Mouse (Mus musculus): ENCODE results near the gene Cadm1. TPM values are rescaled to one million over a fixed set of nuclear protein-coding genes. Genes with fewer than 3 reads are reported as not detected.
A peak's percentile ranks its signal among the peaks of the same experiment; 100 is the strongest.

Cadm1 gene
- polyA plus RNA-seq, 1 experiment from 2014 or later = 71.6 TPM

DNA sequence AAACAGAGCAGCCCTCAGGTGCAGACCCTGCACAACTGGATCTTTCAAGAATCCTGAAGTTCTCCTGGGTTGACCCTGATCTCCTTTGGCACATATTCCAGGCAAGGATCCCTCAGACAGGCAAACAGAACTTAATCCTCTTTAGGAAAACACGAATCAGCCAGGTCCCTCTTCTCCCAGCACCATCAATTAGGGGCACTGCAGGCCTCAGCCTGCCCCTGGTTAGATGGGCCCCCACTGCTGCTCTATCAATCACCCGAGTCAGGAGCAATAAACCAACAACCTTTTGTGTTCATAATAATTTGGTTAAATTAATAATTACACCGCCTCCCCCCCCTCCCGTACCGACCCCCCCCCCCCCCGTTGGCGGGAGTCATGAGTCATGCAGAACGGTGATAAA lies 308.2 kb downstream of the Cadm1 start:
- H3K27ac ChIP-seq (replicated peaks) = no peak overlapping the region
- no peak for ATAC-seq (ENCODE audit: low FRiP score, low read depth)
- no peak overlapping the region for H3K4me3 ChIP-seq
- 12% methylated on average over 8 of the region's 8 CpGs for WGBS
- H3K36me3 ChIP-seq = no peaks in the 10 kb centered on the region
- H3K27me3 ChIP-seq = peaks cover 25% of the 10 kb centered on the region
- peaks cover 23% of the 10 kb centered on the region for H3K4me1 ChIP-seq
- H3K9ac ChIP-seq (replicated peaks) = no peak overlapping the region
- H3K4me2 ChIP-seq (replicated peaks) = no peak overlapping the region
- no peaks in the 10 kb centered on the region for H3K9me3 ChIP-seq

DNA sequence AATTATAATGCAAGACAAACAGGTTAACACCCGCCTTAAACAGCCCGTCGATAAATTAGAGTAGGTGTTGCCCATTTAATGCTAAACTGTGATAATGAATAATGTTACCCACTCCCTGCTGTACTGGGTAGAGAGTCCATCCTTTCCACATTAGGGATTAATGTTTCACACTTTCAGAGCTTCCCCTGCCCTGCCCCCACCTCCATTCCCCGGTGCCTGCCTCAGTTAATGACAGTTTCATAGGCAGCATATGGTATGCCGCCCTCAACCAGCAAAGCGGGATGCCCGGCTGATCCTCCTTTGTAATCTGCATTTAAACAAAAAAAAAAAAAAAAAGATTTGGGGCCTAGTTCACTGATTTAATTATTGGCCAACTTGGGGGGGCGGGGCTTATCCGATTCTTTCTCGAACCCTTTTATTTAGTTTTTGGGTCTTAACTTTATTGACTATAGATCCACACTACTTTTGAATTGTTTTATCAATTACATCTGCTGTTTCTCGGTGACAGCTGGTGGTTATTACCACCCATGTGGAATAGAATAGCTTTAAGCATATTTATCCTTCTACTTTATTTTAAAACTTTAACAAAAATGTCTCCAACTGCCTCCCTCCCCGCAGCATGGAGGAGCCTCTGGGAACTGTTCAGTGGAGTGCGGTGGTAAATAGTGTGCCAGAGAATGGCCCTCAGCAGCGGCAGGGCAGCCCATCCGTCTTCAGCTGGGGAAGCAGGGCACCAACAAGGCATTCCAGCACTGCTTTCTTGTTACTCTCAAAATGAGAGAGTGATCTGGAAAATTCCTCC lies 309.1 kb downstream of the Cadm1 start:
- H3K9me3 ChIP-seq = no peaks in the 10 kb centered on the region
- no peak overlapping the region for H3K9ac ChIP-seq (replicated peaks)
- H3K4me2 ChIP-seq (replicated peaks) = no peak overlapping the region; the same call in 1 of the 2 replicates
- no peak overlapping the region for H3K27ac ChIP-seq (replicated peaks)
- peaks cover 23% of the 10 kb centered on the region for H3K4me1 ChIP-seq
- WGBS = 18% methylated on average over 15 of the region's 15 CpGs
- no peak overlapping the region for H3K4me3 ChIP-seq
- peaks cover 23% of the 10 kb centered on the region for H3K27me3 ChIP-seq
- peak; percentile 68 for ATAC-seq (ENCODE audit: low FRiP score, low read depth)
- no peaks in the 10 kb centered on the region for H3K36me3 ChIP-seq

DNA sequence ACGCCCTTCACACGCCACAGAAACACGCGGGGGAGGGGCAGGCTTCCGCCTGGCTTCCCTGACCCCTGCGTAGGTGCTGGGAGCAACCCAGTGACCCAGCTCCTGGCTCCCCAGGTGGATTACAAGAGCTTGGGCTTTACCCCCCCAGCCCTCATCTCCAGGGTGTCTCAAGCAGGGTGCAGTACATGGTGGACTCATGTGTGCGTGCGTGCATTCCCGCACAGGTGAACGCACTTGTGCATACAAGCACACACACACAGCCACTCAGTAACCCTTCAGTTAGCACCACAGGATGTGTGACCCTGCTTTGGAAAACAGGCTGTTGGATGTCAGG lies 309.7 kb downstream of the Cadm1 start:
- Histone ChIP-seq H3K36me3 (no peaks in the 10 kb centered on the region), H3K27ac (replicated peaks) (no peak overlapping the region), H3K9ac (replicated peaks) (no peak overlapping the region), H3K4me2 (replicated peaks) (no peak overlapping the region), H3K27me3 (peaks cover 23% of the 10 kb centered on the region), H3K4me3 (no peak overlapping the region), H3K4me1 (peaks cover 23% of the 10 kb centered on the region), H3K9me3 (no peaks in the 10 kb centered on the region)
- ATAC-seq (ENCODE audit: low FRiP score, low read depth) = no peak
- WGBS = 65% methylated on average over 10 of the region's 10 CpGs

DNA sequence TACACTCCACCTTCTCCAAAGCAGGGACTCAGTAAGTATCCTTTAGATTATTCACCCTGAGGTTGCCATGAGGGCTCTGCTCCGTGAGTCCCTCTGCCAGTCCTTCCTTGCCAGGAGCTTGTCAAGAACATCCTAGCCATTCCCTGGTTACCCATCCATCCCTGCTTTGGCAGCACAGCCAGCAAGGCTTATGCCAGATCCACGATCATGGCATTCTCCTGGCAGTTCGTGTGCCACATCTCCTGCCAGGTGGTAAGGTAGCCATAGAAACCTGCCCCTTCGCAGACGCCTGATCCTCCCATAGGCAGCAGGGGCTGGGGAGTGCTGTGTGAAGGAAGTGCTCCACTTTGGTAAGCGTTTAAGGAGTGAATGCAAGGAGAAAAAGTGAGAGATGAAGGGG lies 313.4 kb downstream of the Cadm1 start:
- ATAC-seq (ENCODE audit: low FRiP score, low read depth) = no peak
- H3K4me3 ChIP-seq = no peak overlapping the region
- peaks cover 26% of the 10 kb centered on the region for H3K27me3 ChIP-seq
- 0 out of 2 replicates have a peak, but pooled peaks cover 3% of the 10 kb centered on the region for H3K36me3 ChIP-seq
- no peak overlapping the region for H3K27ac ChIP-seq (replicated peaks)
- 81% methylated on average over 6 of the region's 6 CpGs for WGBS
- no peak overlapping the region for H3K9ac ChIP-seq (replicated peaks)
- no peak overlapping the region for H3K4me2 ChIP-seq (replicated peaks)
- H3K9me3 ChIP-seq = no peaks in the 10 kb centered on the region
- peaks cover 37% of the 10 kb centered on the region for H3K4me1 ChIP-seq

DNA sequence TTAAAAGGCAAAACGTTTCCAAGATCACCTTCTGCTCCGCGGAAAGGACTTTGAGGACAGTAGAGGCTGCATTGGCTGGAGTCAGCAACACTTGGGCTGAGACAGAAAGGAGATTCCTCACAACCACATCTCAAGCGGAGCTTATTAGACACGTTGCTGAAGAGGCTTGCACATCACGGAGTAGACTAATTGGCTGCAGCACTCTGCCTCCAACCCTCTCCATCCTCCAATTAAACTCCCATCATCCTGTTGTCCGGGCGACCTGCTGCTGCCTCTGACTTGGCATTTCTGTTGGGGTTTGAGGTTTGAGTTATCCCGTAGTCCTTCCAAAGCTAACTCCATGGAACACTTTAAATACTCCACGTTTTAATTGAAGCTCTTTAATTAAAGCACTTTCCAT lies 316.3 kb downstream of the Cadm1 start:
- Histone ChIP-seq H3K9me3 (no peaks in the 10 kb centered on the region), H3K36me3 (0 out of 2 replicates have a peak, but pooled peaks cover 3% of the 10 kb centered on the region), H3K4me3 (no peak overlapping the region), H3K27ac (replicated peaks) (no peak overlapping the region), H3K4me1 (peaks cover 39% of the 10 kb centered on the region), H3K9ac (replicated peaks) (no peak overlapping the region), H3K27me3 (peaks cover 9% of the 10 kb centered on the region), H3K4me2 (replicated peaks) (no peak overlapping the region)
- 69% methylated on average over 10 of the region's 10 CpGs for WGBS
- no peak for ATAC-seq (ENCODE audit: low FRiP score, low read depth)

DNA sequence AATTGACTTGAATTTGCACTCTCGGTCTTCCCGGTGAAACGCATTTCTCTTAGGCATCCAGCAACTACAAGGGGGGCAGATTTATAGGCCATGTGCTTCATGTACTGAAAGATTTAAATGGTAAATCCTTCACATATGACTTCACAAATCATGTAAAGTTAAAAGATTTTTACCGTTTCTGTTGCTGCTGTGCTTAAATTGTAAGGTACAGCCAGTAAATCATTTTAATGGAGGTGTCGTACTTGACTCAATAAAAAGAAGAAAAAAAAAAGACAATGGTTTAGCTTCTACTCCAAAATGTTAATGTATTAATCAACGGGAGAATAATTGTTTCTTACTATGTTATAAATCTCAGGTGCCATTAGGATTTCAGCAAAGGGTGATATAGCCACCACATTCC lies 317.0 kb downstream of the Cadm1 start:
- H3K27me3 ChIP-seq = 0 out of 2 replicates have a peak, but pooled peaks cover 3% of the 10 kb centered on the region
- no peak overlapping the region for H3K27ac ChIP-seq (replicated peaks)
- 0 out of 2 replicates have a peak, but pooled peaks cover 3% of the 10 kb centered on the region for H3K36me3 ChIP-seq
- H3K9me3 ChIP-seq = no peaks in the 10 kb centered on the region
- H3K4me1 ChIP-seq = peaks cover 40% of the 10 kb centered on the region
- H3K4me3 ChIP-seq = no peak overlapping the region
- ATAC-seq (ENCODE audit: low FRiP score, low read depth) = no peak
- no peak overlapping the region for H3K4me2 ChIP-seq (replicated peaks)
- no peak overlapping the region for H3K9ac ChIP-seq (replicated peaks)
- WGBS = 85% methylated on average over 6 of the region's 6 CpGs

DNA sequence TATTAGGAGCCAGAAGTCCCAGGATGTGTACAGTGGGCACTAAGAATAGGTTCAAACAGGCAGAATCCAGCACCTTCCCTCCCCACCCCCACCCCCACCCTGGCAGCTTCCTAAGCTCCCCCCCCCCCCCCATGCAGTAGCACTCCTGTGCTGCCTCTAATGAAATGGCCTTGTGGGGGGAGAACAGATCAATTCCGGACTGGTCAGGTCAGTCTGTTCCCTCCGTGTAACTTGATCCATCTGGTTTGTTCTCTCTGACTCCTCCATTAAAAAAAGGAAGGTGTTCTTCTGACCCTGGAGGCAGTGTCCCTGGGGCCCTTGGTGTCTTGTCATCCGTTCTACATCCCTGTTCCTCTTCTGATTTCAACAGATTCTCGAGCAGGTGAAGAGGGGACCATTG lies 317.8 kb downstream of the Cadm1 start:
- 9% methylated on average over 4 of the region's 4 CpGs for WGBS
- Histone ChIP-seq H3K4me1 (peaks cover 39% of the 10 kb centered on the region), H3K9ac (replicated peaks) (no peak overlapping the region), H3K9me3 (no peaks in the 10 kb centered on the region), H3K27ac (replicated peaks) (no peak overlapping the region; the same call in 1 of the 2 replicates), H3K4me2 (replicated peaks) (no peak overlapping the region), H3K27me3 (0 out of 2 replicates have a peak, but pooled peaks cover 3% of the 10 kb centered on the region), H3K4me3 (no peak overlapping the region), H3K36me3 (0 out of 2 replicates have a peak, but pooled peaks cover 3% of the 10 kb centered on the region)
- ATAC-seq (ENCODE audit: low FRiP score, low read depth) = no peak

DNA sequence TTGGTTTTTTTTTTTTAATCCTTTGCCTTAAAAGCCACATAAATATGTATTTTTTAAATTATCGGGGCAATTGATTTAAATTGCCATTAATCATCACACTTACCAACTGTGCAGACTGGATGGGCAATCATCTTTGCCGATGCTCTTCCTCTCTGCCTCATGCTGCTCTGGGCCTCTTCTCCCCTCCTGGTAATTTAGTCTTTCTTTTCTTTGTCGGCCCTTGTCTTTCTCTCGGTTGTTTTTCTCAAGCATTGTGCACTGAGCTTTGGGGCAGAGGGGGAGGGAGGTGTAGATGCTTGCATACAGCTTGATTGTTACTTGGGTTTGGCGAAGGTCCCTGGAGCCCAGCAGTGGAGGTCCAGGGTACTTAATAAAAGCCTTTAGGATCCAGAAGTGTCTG lies 318.8 kb downstream of the Cadm1 start:
- Histone ChIP-seq H3K27ac (replicated peaks) (no peak overlapping the region), H3K4me1 (peaks cover 39% of the 10 kb centered on the region), H3K9ac (replicated peaks) (no peak overlapping the region), H3K9me3 (no peaks in the 10 kb centered on the region), H3K36me3 (0 out of 2 replicates have a peak, but pooled peaks cover 3% of the 10 kb centered on the region), H3K27me3 (0 out of 2 replicates have a peak, but pooled peaks cover 3% of the 10 kb centered on the region), H3K4me2 (replicated peaks) (no peak overlapping the region), H3K4me3 (no peak overlapping the region)
- no peak for ATAC-seq (ENCODE audit: low FRiP score, low read depth)
- 23% methylated on average over 5 of the region's 5 CpGs for WGBS

DNA sequence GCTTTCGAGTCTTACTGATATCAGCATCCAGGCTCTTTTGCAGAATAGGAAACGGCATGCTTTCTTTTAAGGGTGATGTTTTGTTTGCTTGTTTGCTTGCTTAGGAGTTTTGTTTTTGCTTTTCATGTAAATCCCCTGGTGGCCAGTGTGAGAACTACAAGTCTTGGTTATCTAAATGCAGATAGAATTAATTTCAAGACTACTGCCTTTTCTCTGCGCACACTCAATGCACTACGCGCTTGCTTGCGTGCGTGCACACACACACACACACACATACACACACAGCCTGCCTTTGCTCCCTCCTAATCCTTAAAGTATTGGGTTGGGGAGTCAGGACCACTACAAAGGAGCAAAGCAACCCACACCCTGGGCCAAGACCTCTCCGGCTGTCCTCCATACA lies 326.3 kb downstream of the Cadm1 start:
- Histone ChIP-seq H3K4me2 (replicated peaks) (no peak overlapping the region), H3K9ac (replicated peaks) (no peak overlapping the region), H3K27ac (replicated peaks) (no peak overlapping the region), H3K36me3 (peaks cover 5% of the 10 kb centered on the region; the same call in 1 of the 2 replicates), H3K4me3 (no peak overlapping the region), H3K9me3 (no peaks in the 10 kb centered on the region), H3K4me1 (peaks cover 7% of the 10 kb centered on the region; the same call in 1 of the 2 replicates), H3K27me3 (no peaks in the 10 kb centered on the region)
- 77% methylated on average over 8 of the region's 8 CpGs for WGBS
- no peak for ATAC-seq (ENCODE audit: low FRiP score, low read depth)

DNA sequence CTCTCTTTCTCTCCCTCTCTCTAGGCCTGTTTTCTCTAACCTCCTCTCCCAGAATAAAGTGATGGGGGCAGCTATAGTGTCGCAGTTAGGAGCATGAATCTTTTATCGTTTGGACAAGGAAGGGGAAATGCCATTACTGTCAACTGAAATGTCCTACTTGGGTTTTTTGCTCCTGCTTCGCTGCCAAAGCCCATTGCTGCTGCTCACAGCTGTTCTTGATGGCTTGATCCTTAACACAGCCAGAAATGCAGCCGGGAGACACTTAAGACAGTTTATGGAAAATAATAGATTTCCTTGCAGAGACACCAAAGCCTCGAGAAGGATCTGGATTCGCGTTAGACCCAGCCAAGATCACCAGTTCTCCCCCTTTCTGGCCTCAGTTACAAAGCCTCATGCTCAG lies 327.3 kb downstream of the Cadm1 start:
- ATAC-seq (ENCODE audit: low FRiP score, low read depth) = no peak
- Histone ChIP-seq H3K4me2 (replicated peaks) (no peak overlapping the region), H3K36me3 (peaks cover 5% of the 10 kb centered on the region; the same call in 1 of the 2 replicates), H3K4me1 (peaks cover 13% of the 10 kb centered on the region), H3K9ac (replicated peaks) (no peak overlapping the region), H3K27me3 (no peaks in the 10 kb centered on the region), H3K27ac (replicated peaks) (no peak overlapping the region), H3K9me3 (no peaks in the 10 kb centered on the region), H3K4me3 (no peak overlapping the region)
- 85% methylated on average over 7 of the region's 7 CpGs for WGBS

DNA sequence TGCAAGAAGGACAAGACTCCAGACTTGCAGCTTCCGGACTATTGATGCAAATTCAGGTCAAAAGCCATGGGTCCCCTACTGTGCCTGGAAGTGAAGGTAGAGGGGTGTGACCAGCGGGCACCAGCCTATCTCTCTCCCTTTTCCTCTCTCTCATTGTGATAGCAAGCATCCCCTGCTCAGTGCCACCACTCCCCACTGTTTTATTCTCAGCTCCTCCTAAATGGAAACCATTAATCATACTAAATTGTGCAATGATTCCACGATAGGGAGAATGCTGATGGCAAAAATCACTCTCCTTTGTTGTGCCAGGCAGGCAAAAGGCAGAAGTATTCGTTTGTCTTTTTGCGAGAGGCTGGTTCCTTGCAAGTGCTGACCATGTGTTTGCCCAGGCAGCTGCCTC lies 328.2 kb downstream of the Cadm1 start:
- Histone ChIP-seq H3K4me2 (replicated peaks) (no peak overlapping the region), H3K4me1 (peaks cover 14% of the 10 kb centered on the region), H3K27me3 (no peaks in the 10 kb centered on the region), H3K9me3 (no peaks in the 10 kb centered on the region), H3K27ac (replicated peaks) (no peak overlapping the region), H3K36me3 (peaks cover 5% of the 10 kb centered on the region; the same call in 1 of the 2 replicates), H3K9ac (replicated peaks) (no peak overlapping the region), H3K4me3 (no peak overlapping the region)
- no peak for ATAC-seq (ENCODE audit: low FRiP score, low read depth)
- WGBS = 67% methylated on average over 5 of the region's 5 CpGs

DNA sequence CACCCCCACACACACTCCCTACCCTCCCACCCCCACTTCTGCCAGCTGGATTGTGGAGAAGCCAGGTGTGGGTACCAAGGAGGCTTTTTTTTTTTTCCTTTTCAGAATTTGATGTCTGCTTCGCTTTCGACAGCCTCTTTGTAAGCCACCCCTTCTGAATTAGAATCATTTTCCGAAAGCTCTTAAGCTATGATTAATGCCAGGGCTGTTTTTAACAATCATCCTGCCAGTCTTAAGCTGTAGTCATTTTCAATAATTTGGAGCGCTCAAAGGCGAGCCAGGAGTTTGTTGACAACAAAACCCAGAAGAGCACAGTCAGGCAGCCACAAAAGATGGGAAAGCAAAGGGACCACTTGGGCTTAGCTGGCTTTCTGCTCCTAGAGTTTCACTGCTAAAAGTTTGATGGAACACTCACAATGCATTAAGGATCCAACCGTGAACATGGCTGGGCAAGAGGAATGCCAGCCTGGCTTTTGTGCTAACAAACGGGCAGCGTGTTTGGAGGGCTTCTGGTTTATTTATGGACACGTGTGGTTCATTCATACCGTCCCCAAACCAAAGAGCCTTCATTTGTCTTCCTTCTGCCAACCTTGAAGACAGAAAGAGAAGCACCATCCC lies 328.9 kb downstream of the Cadm1 start:
- H3K4me3 ChIP-seq = no peak overlapping the region
- no peak for ATAC-seq (ENCODE audit: low FRiP score, low read depth)
- H3K36me3 ChIP-seq = peaks cover 3% of the 10 kb centered on the region; the same call in 1 of the 2 replicates
- H3K4me1 ChIP-seq = peaks cover 14% of the 10 kb centered on the region
- no peaks in the 10 kb centered on the region for H3K9me3 ChIP-seq
- H3K27me3 ChIP-seq = no peaks in the 10 kb centered on the region
- H3K27ac ChIP-seq (replicated peaks) = no peak overlapping the region
- no peak overlapping the region for H3K4me2 ChIP-seq (replicated peaks)
- H3K9ac ChIP-seq (replicated peaks) = no peak overlapping the region
- 80% methylated on average over 10 of the region's 10 CpGs for WGBS

Data from midbrain, embryonic 12.5 days (tissue).